Mouse (Mus musculus): ENCODE data around the gene Ccdc57. TPM values are rescaled to one million over a fixed set of nuclear protein-coding genes. Genes with fewer than 3 reads are reported as not detected.

Gene Ccdc57
- polyA plus RNA-seq (2015; fragmentation: Nextera tagmentation; extraction: Ambion mirVana) = 4.1 and 6.3 TPM in 2 replicates

GRCm38 (mm10) chr11:120932564-120933398 lies at the start of gene Ccdc57:
Gene Ccdc57, minus strand, starts transcription at chr11:120932872.

DNA sequence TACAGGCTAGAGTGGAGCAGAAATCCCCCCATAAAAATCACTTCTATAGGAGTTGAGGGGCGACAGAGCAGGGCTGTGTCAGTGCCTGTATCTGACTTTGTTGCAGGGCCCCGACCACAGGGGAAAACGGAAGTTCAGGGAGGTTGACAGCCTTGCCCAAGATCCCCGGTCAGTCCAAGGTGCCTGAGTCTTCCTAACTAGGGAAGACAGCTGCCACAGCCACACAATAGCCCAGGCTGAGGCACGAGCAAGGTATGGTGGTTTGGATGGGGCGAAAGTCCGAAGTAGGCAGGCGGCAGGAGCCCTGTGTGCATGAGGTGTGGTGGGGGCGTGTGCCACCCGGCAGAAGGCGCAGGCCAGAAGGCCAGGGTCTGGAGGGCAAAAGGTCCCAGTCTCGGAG lies 15.7 kb upstream of the Ccdc57 start, which contains the start of gene Slc16a3:
TSS of gene Slc16a3 (plus strand) at position 153 of the 400 bp plus-strand sequence.

GRCm38 (mm10) chr11:120823956-120824786 lies 108.5 kb downstream of the Ccdc57 start, which contains the start of gene Fasn:
Gene Fasn, minus strand, starts transcription at chr11:120824547.

DNA sequence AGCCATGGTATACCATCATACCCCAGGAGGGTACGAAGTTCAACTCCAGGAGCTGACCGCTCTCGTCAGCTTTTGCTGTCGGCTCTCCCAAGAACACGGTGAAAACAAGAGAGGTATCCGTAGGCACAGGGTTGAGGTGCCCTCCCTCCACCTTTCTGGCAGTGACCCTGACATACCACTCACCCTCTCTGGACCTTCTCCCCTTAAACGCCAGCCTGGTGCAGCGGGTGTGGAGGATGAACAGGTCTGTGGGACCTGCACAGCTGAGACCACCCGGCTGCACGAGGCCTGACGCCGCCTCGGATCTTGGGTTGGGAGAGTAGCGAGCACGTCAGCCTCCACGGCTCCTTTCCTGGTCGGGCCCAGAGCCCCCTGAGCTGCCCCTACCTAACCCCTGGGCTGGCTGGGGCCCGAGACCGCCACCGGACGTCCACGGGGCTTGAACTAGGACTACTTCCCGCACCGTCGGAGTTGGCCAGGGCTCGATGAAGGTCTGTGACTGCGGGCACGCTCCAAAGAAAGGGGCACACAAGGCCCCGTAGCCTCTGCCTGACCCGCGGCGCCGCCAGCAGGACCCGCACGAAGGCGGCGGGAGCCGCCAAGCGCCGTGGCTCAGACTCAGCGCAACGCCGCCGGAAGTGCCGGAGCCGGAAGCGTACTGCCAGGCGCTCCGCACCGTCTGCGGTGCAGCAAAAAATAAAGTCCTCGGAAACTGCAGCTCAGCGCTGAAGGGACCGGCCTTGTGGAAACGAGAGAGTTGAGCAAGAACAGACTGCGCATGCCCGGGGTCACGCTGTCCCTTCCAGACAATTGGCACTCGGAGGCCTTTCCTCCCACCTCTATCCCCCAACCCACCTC lies 136.7 kb downstream of the Ccdc57 start, which contains the start of gene Dus1l:
TSS of gene Dus1l (minus strand) at position 648 of the 858 bp plus-strand sequence.

GRCm38 (mm10) chr11:120784064-120784791 lies 148.4 kb downstream of the Ccdc57 start, which contains the start of the genes Rfng and Gps1:
Gene Rfng, minus strand, starts transcription at chr11:120784207.
Gene Gps1, plus strand, starts transcription at chr11:120784272.

Other genes starting within 250 kb of the Ccdc57 start
- 228 and 364 TPM in 2 replicates for gene Cenpx, start 219.1 kb downstream of the Ccdc57 start, polyA plus RNA-seq (2015; fragmentation: Nextera tagmentation; extraction: Ambion mirVana)
- gene Lrrc45, start 218.9 kb downstream of the Ccdc57 start, polyA plus RNA-seq (2015; fragmentation: Nextera tagmentation; extraction: Ambion mirVana) = 22.0 and 34.8 TPM in 2 replicates
- gene Rac3, start 211.4 kb downstream of the Ccdc57 start, polyA plus RNA-seq (2015; fragmentation: Nextera tagmentation; extraction: Ambion mirVana) = 18.1 and 52.1 TPM in 2 replicates
- gene Dcxr, start 205.6 kb downstream of the Ccdc57 start, polyA plus RNA-seq (2015; fragmentation: Nextera tagmentation; extraction: Ambion mirVana) = 54.9 and 76.1 TPM in 2 replicates
- 16.6 and 17.6 TPM in 2 replicates for gene Cbr2, start 200.8 kb downstream of the Ccdc57 start, polyA plus RNA-seq (2015; fragmentation: Nextera tagmentation; extraction: Ambion mirVana)
- 0.79 and 2.2 TPM in 2 replicates for gene Hmga1b, start 170.1 kb downstream of the Ccdc57 start, polyA plus RNA-seq (2015; fragmentation: Nextera tagmentation; extraction: Ambion mirVana)
- gene Rfng, start 148.7 kb downstream of the Ccdc57 start, polyA plus RNA-seq (2015; fragmentation: Nextera tagmentation; extraction: Ambion mirVana) = 19.7 and 21.2 TPM in 2 replicates
- gene Gps1, start 148.6 kb downstream of the Ccdc57 start, polyA plus RNA-seq (2015; fragmentation: Nextera tagmentation; extraction: Ambion mirVana) = 119 and 156 TPM in 2 replicates
- 36.3 and 56.2 TPM in 2 replicates for gene Dus1l, start 136.5 kb downstream of the Ccdc57 start, polyA plus RNA-seq (2015; fragmentation: Nextera tagmentation; extraction: Ambion mirVana)
- 14.9 and 18.8 TPM in 2 replicates for gene Fasn, start 108.3 kb downstream of the Ccdc57 start, polyA plus RNA-seq (2015; fragmentation: Nextera tagmentation; extraction: Ambion mirVana)
- 10.1 and 11.9 TPM in 2 replicates for gene Slc16a3, start 15.6 kb upstream of the Ccdc57 start, polyA plus RNA-seq (2015; fragmentation: Nextera tagmentation; extraction: Ambion mirVana)
- gene Csnk1d, start 58.5 kb upstream of the Ccdc57 start, polyA plus RNA-seq (2015; fragmentation: Nextera tagmentation; extraction: Ambion mirVana) = 53.8 and 75.9 TPM in 2 replicates
- gene Cd7, start 106.5 kb upstream of the Ccdc57 start, polyA plus RNA-seq (2015; fragmentation: Nextera tagmentation; extraction: Ambion mirVana) = 0.73 and 0.98 TPM in 2 replicates
- gene Sectm1b, start 130.7 kb upstream of the Ccdc57 start, polyA plus RNA-seq (2015; fragmentation: Nextera tagmentation; extraction: Ambion mirVana) = 1.3 TPM in 1 of 2 replicates, not detected in the other
- gene Sectm1a, start 148.3 kb upstream of the Ccdc57 start, polyA plus RNA-seq (2015; fragmentation: Nextera tagmentation; extraction: Ambion mirVana) = 0.76 and 1.1 TPM in 2 replicates
- gene Tex19.2, start 185.8 kb upstream of the Ccdc57 start, polyA plus RNA-seq (2015; fragmentation: Nextera tagmentation; extraction: Ambion mirVana) = 0.16 TPM in 1 of 2 replicates, not detected in the other
- not detected in 2 replicates for gene Tex19.1, start 213.3 kb upstream of the Ccdc57 start, polyA plus RNA-seq (2015; fragmentation: Nextera tagmentation; extraction: Ambion mirVana)
- gene Uts2r, start 227.4 kb upstream of the Ccdc57 start, polyA plus RNA-seq (2015; fragmentation: Nextera tagmentation; extraction: Ambion mirVana) = 0.09 TPM in 1 of 2 replicates, not detected in the other

Measured in adrenal gland, postnatal 0 days (tissue).